Mouse (Mus musculus): ENCODE results near the gene Trpc7.

Trpc7 gene

GRCm38 (mm10) chr13:56782621-56783020 is 113.2 kb downstream of the Trpc7 start:
- no peak for DNase-seq

DNA sequence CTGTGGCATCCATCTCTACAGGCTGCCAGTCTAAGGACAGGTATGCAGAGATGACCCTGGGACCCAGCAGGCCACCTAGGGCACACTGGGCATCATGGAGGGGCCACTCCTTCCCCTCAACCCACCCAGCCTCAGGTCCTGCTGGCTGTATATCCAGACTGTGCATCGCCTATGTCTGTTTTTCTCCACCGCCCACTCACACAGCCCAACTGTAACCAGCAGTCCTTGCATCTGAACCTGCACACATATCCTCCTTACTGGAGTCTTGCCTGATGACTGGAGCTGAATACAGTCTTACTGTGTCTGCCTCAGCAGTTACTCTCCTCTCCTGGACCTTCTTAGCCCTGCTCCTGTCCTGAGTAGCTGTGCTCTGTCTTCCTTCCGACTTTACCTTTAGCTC is 114.1 kb downstream of the Trpc7 start:
- DNase-seq, result no peak

DNA sequence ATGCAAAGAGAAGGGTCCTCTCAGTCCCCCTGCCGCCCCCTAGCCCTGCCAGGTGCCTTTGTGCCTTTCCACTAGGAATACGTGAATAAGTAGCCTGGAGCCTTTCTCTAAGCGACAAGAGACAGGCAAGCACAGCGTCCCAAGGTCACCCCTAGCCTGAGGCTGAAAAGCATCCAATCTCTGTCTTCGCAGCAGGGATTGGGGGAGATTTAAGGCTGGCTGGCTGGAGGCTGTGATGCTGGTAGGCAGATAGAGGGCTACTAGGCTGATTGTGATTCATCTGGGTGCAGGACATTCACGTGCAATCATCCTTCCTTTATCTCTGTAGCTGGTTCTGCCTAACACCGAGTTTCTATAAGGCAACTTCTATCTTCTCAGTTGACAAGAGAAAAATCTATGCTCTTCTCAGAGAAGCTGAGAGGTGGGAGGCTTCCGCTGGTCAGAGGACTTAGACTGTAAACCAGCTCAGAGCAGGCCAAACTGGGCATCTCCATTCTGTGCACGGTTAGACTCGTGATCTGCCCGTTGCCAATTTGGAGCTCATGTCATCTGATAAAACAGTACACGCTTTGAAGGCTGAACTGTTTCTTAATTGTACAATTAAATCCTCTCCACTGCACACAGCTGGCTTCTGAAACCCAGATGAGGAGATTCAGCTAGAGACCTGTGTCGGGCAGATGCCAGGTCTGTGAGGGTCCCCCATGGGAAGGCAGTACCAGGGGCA is 114.9 kb downstream of the Trpc7 start:
- DNase-seq, result no peak

DNA sequence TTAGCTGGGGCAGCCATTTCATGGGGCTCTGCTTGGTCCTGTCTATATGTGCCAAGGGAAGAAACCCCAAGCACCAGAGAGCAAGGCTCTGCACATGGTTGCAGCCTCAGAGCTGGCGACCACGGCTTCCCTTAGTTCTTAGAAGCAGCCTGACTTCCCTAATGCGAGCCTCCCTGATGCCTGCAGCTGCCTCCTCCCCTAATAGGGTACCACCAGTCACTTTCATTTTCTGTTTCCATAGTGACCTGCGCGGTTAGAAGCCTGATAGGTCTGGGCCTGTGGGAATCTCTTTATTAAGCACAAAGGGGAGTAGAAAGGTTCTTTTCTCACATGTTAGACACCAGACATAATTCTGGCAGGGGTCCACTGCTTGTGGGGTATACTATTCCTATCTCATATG is 121.5 kb downstream of the Trpc7 start:
- no peak for DNase-seq

DNA sequence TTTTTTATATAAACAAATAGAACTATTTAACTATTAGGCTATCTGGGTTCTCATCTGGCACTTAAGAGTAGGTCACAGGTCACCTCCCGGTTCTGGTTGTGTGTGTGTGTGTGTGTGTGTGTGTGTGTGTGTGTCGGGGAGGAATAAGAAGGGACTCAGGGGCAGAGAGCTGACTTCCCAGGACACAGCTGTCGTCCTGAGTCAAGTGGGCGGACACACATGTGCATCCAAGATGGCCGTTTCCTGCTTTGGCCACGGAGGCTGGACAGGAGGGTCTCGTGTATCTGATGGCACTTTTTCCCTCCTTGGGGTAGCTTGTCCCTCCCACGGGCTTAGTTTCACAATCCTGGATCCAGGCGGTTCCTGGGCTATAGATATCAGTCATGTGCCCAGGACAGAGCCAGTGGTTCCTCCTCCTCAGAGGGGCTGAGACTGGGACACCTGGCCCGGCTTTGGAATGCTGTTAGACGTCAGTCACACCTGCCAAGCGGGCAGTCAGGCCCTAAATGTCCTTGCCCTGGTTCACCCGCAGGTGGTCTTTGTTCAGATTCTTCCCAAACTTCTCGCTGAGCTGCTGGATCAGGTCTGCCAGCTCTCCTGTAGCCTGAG is 122.4 kb downstream of the Trpc7 start:
- DNase-seq, result no peak

- no peak for DNase-seq
Measured at GRCm38 (mm10) chr13:56772592-56772991, 123.2 kb downstream of the Trpc7 start.

GRCm38 (mm10) chr13:56770786-56771185 is 125.0 kb downstream of the Trpc7 start:
- peak; percentile 56 for DNase-seq

DNA sequence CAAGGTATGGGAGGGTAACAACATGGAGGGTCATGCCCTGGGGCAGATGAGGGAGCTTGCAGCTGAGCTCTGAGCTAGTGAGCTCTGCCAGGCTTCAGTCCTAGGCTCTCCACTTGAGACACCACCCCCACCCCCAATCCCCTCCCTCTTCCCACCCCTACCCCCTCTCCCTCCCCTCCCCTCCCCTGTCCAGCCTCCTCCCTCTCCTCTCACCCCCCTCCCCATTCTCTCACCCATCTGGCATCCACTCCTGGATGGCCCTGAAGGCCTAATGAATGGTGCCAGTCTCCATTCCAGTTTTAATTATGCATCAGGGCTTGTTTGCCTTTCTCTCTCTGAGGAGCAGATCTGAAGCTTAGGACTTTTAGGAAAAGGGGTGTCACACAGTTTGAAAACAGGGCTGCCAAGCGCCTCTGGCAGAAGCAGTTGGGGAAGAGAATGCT is 125.6 kb downstream of the Trpc7 start:
- no peak for DNase-seq

DNA sequence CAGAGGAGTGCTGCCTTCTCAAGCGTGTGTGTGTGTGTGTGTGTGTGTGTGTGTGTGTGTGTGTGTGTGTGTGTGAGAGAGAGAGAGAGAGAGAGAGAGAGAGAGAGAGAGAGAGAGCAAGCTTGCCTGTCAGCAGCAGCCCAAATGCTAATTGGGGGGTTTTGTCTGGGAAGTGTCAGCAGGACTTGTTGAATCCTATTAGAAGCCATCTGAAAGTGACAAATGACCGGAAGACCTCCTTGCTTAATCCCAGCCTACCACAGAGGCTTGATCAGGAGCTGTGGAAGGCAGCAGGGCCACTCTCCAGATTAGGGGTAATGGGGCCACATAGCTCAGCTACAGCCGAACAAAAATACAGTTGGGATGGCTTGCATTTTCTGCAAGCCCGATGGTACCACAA is 126.4 kb downstream of the Trpc7 start:
- DNase-seq, result no peak

GRCm38 (mm10) chr13:56766211-56766610 is 129.6 kb downstream of the Trpc7 start:
- DNase-seq, result no peak

- no peak for DNase-seq
Measured at GRCm38 (mm10) chr13:56765284-56766032, 130.3 kb downstream of the Trpc7 start.

DNA sequence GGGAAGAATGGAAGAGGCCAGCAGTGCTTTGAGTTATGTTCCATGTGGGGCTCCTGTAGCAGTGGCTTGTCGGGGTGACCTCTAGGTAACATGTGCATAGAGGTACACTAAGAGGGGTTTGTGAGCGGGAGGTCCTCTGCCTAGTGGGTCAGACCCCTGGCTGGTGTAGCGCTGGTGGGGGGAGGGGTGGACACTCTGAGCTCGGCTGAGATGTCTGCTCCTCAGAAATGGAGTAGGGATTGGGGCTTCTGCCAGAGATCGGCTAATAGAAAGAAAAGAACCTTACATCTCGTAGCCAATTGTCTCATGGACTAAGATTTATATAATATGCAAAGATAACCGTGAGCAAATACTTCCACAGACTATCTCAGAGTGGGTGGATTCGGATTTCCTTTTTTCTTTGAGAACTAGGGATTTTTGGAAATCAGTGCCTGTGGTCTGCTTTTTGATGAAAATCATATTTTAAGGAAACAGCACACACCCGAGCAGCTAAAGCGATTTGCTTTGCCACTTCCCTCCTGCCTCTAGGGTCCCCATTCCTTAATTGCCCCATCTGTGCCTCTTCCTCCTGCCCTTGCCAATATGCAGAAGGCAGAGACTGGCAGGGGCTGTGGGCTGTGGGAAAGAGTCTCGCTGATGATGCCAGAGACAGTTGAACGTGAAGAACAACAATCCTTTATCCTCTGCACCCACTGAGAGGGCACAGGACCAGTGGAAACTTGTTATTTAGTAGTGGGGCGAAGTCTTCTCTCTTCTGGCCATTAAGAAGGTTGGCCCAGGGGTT is 133.2 kb downstream of the Trpc7 start:
- no peak for DNase-seq

DNA sequence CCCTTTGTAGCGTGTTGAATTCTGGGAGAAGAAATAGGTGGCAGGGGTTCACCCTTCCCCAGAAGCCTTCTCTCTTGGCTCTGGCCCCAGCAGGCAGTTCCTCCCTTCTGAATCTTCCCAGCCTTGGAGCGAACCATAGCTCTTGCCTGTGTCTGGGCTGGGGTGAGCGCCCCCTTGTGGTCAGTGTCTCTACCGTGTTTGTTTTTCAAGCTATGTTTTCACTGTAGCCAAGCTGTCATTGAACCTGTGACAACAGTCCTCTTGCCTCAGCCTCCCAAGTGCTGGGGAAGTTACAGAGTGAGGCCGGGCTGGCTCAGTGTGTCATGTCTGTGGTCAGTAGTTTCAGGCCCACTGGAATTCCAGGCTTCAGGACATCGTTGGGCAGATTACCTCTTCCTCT is 137.3 kb downstream of the Trpc7 start:
- peak; percentile 95 for DNase-seq

DNA sequence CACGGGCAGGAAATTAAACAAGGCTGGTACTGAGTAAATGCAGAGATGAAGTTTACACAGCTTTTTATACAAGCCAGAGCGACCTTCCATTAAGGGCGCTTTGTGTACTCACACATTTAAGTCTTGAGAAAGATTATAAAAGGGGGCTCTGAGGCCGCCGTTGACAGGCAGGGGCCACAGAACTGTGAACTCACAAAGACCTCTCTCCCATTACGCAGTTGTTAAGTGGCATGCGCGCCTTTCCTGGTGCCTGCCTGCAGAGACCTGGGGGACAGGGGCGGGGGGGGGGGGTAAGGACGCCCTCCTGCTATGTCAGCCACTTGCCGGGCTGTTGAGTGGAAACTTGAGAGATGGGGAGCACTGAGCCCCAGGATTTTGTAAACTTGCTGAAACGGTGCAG is 138.6 kb downstream of the Trpc7 start:
- no peak for DNase-seq

DNA sequence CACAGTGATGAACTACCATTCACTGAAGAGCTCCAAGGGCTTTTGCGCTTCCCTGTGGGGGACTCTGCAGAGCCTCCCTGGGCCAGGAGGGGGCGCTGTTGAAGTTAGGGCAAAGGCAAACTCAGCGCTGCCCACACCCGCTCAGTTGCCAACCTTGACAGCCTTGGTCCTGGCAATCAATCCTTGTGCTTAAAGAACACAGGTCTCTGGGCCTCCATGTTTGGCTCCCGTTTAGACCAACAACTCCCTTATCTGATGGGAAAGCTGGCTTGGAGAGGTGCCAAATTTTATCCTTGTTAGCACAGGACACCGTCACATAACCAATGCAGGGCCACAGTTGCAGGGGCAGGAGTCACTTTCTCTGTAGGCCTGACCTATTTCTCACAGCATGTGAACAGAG is 139.9 kb downstream of the Trpc7 start:
- DNase-seq, result peak; percentile 91

- DNase-seq, result peak; percentile 69
Measured at GRCm38 (mm10) chr13:56753192-56753951, 142.4 kb downstream of the Trpc7 start, which contains the start of gene Gm45623. Gene Gm45623, minus strand, starts transcription at chr13:56753827.

- DNase-seq, result peak; percentile 60
Measured at GRCm38 (mm10) chr13:56752474-56753191, 143.2 kb downstream of the Trpc7 start.

DNA sequence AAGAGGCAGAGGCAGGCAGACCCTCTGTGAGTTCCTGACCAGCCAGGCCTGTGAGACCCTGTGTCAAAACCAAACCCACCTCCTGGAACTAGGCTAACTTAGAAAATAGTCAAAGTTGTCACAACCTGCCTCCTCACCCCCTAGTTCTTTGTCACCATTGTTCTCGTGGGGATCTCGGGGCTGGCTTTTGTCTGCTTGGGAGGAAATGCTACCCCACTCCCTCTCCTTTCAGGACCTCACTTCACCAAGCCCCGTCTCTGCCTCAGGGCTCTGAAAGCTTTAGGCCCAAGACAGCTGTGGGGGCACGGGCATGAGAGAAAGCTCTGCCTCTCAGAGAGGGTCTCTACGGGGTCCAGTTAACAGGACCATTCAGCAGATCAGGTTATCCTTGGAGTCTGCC is 144.0 kb downstream of the Trpc7 start:
- DNase-seq, result peak; percentile 58

DNA sequence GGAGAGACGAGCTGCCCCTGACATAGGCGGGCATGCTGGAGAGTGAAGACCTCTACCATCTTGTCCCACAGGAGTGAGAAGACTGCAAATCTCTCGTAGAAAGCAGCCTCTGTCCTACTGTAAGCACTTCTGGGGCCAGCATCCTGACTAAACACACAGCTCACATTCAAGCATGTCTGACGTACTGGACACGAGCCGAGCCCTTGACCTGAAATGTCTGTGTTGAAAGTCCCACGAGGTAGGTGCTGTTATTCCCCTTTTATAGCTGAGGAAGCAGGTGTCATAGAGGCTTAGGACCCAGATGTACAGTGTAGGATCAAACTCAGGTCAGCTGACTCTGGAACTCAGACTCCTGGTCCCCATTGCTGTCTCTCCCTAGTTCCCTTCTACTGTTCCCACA is 146.4 kb downstream of the Trpc7 start:
- DNase-seq, result no peak

DNA sequence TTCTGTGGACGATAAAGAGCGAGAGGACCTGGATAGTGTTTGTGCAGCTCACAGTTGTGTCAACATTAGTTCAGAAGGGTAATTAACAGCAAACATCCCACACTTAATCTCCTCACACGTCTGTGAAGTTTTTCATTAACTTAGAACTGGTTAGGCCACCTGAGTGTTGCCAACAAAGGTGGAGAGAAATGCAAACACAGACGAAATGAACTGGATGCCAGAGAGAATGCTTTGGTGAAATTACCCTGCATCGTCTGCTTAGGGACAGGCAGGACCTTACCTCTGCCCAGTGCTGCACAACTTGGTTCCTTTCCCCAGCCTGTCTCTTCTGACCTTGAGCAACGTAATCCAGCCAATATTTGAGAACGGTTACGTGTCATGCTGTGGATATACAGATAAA is 148.2 kb downstream of the Trpc7 start:
- no peak for DNase-seq

- peak; percentile 61 for DNase-seq
Measured at GRCm38 (mm10) chr13:56746739-56747532, 148.9 kb downstream of the Trpc7 start.

All from thymus, postnatal 4 days (tissue).